Mouse (Mus musculus) left cerebral cortex, postnatal 4 days (tissue): ENCODE measurements at regions not wholly inside any gene's neighbourhood (a gene's known extent, or its start where the extent isn't known, plus 50 kb on each side); places are given as distances from the start of the nearest gene placed in this dataset.
A peak's percentile ranks its signal among the peaks of the same experiment; 100 is the strongest.

Source experiments
- DNase-seq: peaks from one replicate; pipeline ENCODE4 v3.0.0-alpha.2; 2022
- intact Hi-C: fragments of 180-260 bp; cut with DNase I; formaldehyde crosslinking; loops from one replicate; pipeline ENCODE4 v1.15.1; 2025

DNA sequence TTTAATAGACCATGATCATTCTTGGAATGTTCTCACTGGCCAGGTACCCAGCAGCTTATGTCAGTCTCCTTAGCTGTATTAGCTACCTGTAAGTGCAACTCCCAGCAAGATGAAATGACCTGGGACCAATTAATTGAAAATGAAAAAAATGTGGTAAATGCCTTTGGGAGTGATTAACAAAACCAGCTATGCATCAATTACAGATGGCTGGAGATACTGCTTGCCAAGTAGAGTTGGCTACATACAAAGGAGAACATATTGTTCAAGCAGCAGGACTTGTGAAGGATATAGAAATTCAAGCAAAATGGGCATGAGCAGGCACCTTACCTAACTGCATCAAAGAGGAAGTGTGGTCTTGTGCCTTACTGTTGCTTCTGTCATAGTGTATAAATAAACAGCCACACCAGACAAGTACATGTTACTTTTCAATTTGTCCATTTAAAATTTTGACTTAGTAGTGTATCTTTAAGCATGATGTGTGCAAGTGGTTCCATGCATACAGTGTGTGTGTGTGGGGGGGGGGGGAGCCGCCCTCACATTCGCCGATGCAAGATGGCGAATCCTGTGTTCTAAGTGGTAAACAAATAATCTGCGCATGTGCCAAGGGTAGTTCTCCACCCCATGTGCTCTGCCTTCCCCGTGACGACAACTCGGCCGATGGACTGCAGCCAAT lies 307.0 kb downstream of the Pcdh17 start:
- intact Hi-C loops = no loop called here
- peak; percentile 10 for DNase-seq

- intact Hi-C loops = no loop called here
Measured at GRCm38 (mm10) chr14:84757592-84757991, 314.2 kb downstream of the Pcdh17 start.

GRCm38 (mm10) chr14:84793157-84793556 lies 349.8 kb downstream of the Pcdh17 start:
- no peak for DNase-seq
- intact Hi-C loops = no loop called here

More at GRCm38 (mm10) chr14:84757592-84757991, 314.2 kb downstream of the Pcdh17 start:
- DNase-seq = no peak

DNA sequence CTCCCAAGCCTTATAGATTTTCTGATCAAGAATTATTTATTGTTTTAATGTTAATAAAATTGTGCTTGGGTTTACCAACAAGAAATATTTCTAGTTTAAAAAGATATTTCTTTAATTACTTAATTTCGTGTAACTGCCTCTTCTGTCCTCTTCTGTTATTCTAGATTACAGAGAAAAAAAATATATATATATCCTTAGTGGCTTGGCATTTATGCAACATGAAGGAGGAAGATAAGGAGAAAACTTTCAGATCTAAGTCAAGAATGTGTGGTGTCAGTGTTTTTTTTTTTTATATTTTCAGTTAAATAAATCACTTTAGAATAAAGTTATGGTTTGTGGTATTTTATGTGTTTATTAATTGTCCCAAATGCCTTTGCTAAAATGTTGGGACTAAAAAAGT lies 357.6 kb downstream of the Pcdh17 start:
- intact Hi-C loops = no loop called here

DNA sequence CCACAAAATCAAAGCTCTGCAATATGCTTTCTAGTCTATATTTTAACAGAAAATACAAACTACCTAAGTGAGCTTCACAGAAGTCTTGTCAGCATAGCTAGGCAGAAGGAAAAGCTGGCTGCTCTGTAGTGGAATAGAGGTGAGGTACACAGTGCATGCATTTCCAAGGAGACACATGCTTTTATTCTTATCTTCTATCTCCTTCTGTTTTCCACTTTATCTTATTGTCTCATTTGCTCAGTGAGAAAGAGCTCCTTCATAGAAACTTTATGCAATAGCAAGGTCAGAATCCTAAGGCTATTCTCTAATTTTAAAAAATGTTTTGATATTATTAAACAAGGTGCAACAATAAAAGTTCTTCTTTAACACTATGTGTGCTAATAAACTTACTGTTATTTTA lies 359.3 kb downstream of the Pcdh17 start:
- intact Hi-C loops = no loop called here

More for the DNA sequence above, 357.6 kb downstream of the Pcdh17 start:
- DNase-seq = no peak

More for the DNA sequence above, 359.3 kb downstream of the Pcdh17 start:
- DNase-seq = no peak
